Mouse (Mus musculus): ENCODE measurements at regions not wholly inside any gene's neighbourhood (a gene's known extent, or its start where the extent isn't known, plus 50 kb on each side); places are given as distances from the start of the nearest gene placed in this dataset.

GRCm38 (mm10) chr12:9487674-9488413 is 82.1 kb upstream of the Osr1 start:
- Histone ChIP-seq H3K36me3 (no peaks in the 10 kb centered on the region), H3K4me1 (no peaks in the 10 kb centered on the region), H3K4me3 (no peak overlapping the region), H3K27me3 (replicated peaks) (no peaks in the 10 kb centered on the region), H3K9ac (no peak overlapping the region), H3K27ac (no peak overlapping the region), H3K9me3 (no peaks in the 10 kb centered on the region), H3K4me2 (replicated peaks) (no peak overlapping the region)
- 73% methylated on average over 8 of the region's 8 CpGs for WGBS
- ATAC-seq (ENCODE audit: low FRiP score, low read depth), result no peak

DNA sequence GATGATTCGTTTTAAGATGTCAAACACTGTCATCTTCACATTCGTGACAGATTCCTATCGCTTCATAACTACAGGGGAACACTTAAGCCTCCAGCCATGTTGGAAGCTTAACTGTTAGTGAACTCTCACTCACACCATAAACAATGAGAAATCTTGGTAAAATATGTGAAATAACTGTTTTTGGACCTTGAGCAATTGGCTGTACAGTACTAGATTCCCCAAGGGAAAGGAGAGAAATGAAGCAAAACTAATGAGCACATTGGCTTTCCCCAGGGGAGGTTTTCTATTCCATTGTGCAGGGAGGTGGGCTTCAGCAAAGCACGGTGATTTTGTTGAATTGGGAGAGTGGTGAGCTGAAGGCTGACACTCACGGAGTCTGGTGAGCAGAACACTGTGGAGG is 56.0 kb upstream of the Osr1 start:
- Histone ChIP-seq H3K36me3 (no peaks in the 10 kb centered on the region), H3K9me3 (no peaks in the 10 kb centered on the region), H3K27me3 (replicated peaks) (no peaks in the 10 kb centered on the region), H3K4me2 (replicated peaks) (no peak overlapping the region), H3K27ac (no peak overlapping the region), H3K4me1 (no peaks in the 10 kb centered on the region), H3K4me3 (no peak overlapping the region), H3K9ac (no peak overlapping the region)
- 78% methylated on average over 5 of the region's 5 CpGs for WGBS
- ATAC-seq (ENCODE audit: low FRiP score, low read depth), result no peak

DNA sequence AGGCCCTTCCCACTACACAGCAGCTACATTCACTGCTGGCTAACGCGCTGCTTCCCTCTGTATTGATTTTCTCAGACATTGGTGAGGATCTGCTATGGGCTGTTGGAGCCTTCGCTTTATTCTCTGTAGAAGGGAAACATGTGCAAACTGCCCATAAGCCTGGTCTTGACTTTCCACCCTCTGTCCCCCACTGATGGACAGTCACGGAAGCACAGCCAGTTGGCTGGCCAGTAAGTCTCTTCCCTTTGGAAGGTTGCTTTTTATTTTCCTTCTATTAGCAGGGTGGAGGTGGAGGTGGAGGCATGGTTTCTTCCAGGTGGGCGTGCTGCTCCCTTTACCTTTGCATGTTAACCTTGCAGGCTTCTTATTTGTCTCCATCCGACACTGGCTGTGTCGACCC is 51.1 kb upstream of the Osr1 start:
- H3K9ac ChIP-seq, result no peak overlapping the region
- ATAC-seq (ENCODE audit: low FRiP score, low read depth), result no peak
- 78% methylated on average over 7 of the region's 7 CpGs for WGBS

DNA sequence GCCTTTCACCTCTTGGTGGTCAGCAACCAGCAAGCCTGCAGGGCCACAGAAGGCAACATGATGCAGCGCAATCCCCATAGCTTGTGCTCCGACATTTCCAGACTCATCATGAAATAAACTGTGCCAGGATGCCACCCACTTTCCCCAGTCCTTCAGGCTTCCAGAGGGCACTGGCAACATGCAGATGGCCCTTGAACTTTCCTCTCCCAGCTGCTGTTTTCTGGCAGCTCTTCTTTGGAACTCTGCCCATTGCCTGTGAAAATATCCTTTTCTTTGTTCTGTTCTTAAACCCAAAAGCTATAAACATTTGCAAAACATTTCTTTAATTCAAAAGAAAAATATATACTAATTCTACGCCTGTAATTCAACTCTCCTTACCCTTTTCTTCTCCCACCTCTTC is 50.6 kb upstream of the Osr1 start:
- H3K4me2 ChIP-seq (replicated peaks), result no peak overlapping the region
- 85% methylated on average over 3 of the region's 3 CpGs for WGBS
- ATAC-seq (ENCODE audit: low FRiP score, low read depth), result no peak
- no peak overlapping the region for H3K27ac ChIP-seq
- no peaks in the 10 kb centered on the region for H3K27me3 ChIP-seq (replicated peaks)
- no peaks in the 10 kb centered on the region for H3K4me1 ChIP-seq
- H3K36me3 ChIP-seq, result no peaks in the 10 kb centered on the region
- no peak overlapping the region for H3K4me3 ChIP-seq
- H3K9ac ChIP-seq, result no peak overlapping the region
- H3K9me3 ChIP-seq, result no peaks in the 10 kb centered on the region

More for the DNA sequence above, 51.1 kb upstream of the Osr1 start:
- Histone ChIP-seq H3K36me3 (no peaks in the 10 kb centered on the region), H3K27me3 (replicated peaks) (no peaks in the 10 kb centered on the region), H3K27ac (no peak overlapping the region), H3K4me2 (replicated peaks) (no peak overlapping the region), H3K4me3 (no peak overlapping the region), H3K4me1 (no peaks in the 10 kb centered on the region), H3K9me3 (no peaks in the 10 kb centered on the region)

Data from neural tube, embryonic 12.5 days (tissue).